Mouse (Mus musculus) naive thymus-derived CD4-positive, alpha-beta T cell, adult 2 months (primary cell): ENCODE measurements around the gene Plcd1.

Source experiments
- DNase-seq: peaks from one replicate; pipeline ENCODE4 v3.0.0-alpha.2; 2011; ENCODE audit warnings: low read depth

Plcd1 gene

GRCm38 (mm10) chr9:119093419-119094295 lies at the start of gene Plcd1:
TSS of gene Plcd1 (minus strand) at chr9:119093502.
- DNase-seq: no peak

DNA sequence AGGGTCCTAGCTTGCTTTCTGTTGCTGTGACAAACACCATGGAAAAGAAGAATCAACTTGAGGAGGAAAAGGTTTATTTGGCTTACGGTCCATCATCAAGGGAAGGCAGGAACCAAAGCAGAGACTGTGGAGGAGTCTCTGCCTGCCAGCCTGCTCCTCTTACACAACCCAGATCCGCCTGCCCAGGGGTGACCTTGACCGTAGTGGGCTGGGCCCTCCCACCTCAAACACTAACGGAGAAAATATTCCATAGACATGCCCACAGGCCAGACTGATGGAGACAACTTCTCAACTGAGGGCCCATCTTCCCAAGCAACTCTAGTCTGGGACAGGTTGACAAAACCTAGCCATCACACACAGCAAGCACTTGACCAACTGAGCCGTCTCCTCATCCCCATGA lies 48.8 kb upstream of the Plcd1 start:
- DNase-seq: no peak

GRCm38 (mm10) chr9:119138836-119139235 lies 45.5 kb upstream of the Plcd1 start:
- DNase-seq: no peak

- no peak for DNase-seq
These were observed 37.4 kb upstream of the Plcd1 start for GRCm38 (mm10) chr9:119130692-119131091.

DNA sequence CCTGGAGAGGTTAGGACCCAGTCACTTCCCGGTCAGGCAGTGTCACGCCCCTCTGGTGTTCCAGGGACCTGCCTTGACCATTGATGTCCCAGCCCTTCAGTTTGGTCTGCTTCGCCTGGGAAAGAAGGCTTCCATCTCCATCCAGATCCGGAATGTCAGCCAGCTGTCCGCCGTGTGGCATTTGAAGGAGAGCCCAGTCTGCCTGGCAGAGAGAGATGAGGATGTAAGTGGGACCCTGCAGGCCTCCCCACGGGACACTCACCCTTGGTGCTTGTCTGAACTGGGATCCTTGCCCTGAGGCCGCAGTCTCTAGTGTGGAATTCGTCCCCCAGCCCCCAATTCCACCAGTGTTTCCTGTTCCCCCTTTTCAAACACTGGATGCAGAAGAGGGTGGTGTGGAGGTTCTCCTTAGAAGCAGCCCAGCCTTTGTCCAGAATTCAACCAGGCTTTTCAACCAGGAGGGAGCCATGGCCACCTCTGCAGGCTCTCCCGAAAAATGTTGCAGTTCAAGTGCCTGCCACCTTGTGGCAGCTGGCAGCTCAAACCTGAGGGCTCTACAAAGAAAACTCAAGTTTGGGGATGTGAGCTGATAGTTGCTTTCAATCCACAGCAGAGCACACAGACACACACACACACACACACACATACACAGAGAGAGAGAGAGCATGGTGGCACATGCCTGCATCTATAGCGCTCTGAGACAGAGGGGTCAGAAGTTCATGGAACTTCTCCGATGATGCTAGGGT lies 35.3 kb upstream of the Plcd1 start:
- DNase-seq: no peak

GRCm38 (mm10) chr9:119122596-119123369 lies 29.5 kb upstream of the Plcd1 start:
- DNase-seq: no peak

GRCm38 (mm10) chr9:119120168-119120560 lies 26.9 kb upstream of the Plcd1 start:
- no peak for DNase-seq

DNA sequence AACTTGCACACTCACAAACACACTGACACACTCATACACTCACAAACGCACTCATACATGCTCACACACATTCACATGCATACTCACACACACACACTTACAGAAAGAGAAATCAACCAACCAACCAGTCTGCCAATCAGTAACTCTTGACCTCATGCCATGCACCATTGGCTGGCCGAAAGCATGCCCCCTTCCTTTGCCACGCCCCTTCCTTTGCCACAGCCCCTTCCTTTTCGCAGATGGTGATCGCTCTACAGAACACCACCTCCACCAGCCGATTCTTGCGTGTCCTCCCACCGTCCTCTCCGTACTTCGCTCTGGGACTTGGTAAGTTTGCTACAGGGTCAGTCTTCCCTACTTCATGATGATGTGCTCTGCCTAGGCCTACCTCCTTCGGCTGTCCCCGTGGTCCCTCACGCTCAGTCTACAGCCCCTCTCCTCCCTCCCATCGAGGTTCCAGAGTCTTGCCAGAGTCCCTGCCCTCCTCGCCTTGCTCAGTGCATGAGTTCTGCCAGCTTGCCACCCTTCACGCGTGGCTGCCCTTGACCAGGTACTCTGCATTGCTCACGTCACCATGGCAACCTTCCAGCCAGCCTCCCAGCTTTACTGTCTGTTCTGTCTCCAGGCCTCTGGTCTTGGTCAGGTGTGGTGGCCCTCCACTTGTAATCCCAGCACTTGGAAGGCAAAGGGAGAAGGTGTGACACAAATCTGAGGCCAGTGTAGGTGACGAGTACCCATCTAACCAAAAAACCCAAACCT lies 26.3 kb upstream of the Plcd1 start:
- no peak for DNase-seq

GRCm38 (mm10) chr9:119114911-119115310 lies 21.6 kb upstream of the Plcd1 start:
- DNase-seq: no peak

DNA sequence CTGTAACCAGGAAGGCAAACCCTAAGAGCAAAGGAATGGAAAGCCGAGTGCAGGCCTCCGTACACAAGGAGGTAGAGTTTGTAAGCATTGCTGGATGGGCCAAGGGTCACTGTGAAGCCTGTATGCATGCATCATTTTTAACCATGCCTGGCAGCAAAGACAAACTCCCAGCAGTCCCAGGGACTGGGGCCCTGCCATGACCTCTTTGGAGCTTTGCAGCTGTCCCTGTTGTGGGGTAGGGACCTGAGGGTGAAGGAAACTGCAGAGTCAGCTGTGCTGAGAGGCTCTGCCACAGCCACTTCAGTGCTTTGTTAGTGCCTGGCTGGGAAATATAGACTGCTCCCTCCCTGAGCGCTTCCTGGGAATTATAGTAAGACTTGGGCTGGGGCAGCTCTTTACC lies 17.3 kb upstream of the Plcd1 start:
- no peak for DNase-seq

GRCm38 (mm10) chr9:119109685-119110353 lies 16.5 kb upstream of the Plcd1 start:
- no peak for DNase-seq

DNA sequence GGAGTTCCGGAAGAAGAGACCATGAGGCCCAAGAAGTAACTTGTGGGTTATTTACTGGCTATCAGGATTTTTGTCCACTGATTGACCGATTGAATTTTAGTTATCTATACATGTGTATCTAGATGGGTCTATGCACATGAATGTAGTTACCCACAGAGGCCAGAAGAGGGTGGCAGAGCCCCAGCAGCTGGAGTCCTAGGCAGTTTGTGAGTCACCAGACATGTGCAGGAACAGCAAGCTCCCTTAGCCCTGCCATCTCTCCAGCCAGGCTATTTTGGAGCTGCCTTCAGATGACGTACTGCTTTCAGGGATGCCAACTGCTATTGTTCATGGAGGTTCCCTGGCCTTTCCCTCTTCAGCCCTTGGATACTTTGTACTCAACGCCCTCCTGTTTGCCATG lies 14.3 kb upstream of the Plcd1 start:
- DNase-seq: no peak

DNA sequence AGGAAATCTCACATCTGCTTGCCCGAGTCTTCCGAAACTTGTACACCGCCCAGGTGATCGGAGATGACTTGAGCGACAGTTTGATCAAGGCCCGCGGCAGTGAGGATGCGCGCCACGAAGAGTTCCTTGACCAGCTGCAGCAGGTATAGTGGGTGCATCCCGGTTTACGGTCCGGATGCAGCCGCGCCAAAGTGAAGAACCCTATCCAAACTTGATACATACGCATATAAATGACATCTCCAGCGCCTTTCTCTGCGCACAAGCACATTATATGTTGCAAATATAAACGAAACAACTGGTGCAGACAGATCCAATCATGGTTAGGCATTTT lies 9.4 kb upstream of the Plcd1 start:
- DNase-seq: no peak

- DNase-seq: peak; percentile 74
These were observed 8.9 kb upstream of the Plcd1 start, which contains the start of gene Dlec1 for GRCm38 (mm10) chr9:119101992-119102782. TSS of gene Dlec1 (plus strand) at chr9:119102478.

- peak; percentile 16 for DNase-seq
These were observed 7.0 kb upstream of the Plcd1 start for GRCm38 (mm10) chr9:119100177-119100898.

GRCm38 (mm10) chr9:119094462-119095109 lies 1.3 kb upstream of the Plcd1 start:
- no peak for DNase-seq

GRCm38 (mm10) chr9:119092473-119093418 lies 556 bp downstream of the Plcd1 start:
- DNase-seq: no peak
